Mouse (Mus musculus): ENCODE data around the gene Pebp1.

DNA sequence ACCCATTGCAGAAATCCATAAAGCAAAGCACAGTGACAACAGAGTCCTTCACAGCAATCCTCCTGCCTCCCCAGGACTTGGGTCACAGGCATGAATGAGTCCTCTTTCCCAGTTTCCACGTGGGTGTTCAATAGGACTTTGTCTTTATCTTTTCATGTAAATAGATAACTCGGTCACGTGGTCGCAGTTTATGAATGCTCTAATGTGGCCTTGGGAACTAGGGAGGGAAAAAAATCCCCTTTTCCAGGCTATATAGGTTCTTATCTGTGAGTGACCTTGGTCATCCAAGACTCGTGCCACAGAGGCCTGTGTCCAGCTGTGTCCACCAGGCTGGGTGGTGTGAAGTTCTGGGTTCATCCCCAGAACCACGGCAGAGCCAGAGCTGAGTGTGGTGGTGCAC, 39.0 kb upstream of the Pebp1 start:
- TF ChIP-seq MAFK (IDR thresholded peaks at IDR 0.05; ENCODE audit: borderline replicate concordance, low read depth, low read length) (no peak), CTCF (IDR thresholded peaks at IDR 0.05 in 2 of 3, conservative IDR thresholded peaks at IDR 0.05 in 1 of 3; ENCODE audit: control insufficient read depth in 1 of 3, insufficient read depth in 1 of 3, low read depth in 2 of 3, low read length in 3 of 3, poor library complexity in 1 of 3, severe bottlenecking in 1 of 3) (no peak), USF2 (IDR thresholded peaks at IDR 0.05; ENCODE audit: borderline replicate concordance in 1 of 2, insufficient read depth in 1 of 2, low read depth in 1 of 2, low read length in 2 of 2) (peak in 1 of 2 experiments; percentile 66; a peak in 2 of 4 replicates), JUND (IDR thresholded peaks at IDR 0.05; ENCODE audit: low read depth, low read length) (no peak), POLR2A (IDR thresholded peaks at IDR 0.05; ENCODE audit: control insufficient read depth in 1 of 2, insufficient read depth in 1 of 2, low read depth in 1 of 2, low read length in 2 of 2, poor library complexity in 1 of 2) (no peak), TCF12 (IDR thresholded peaks at IDR 0.05; ENCODE audit: low read depth, low read length) (no peak), NRF1 (IDR thresholded peaks at IDR 0.05; ENCODE audit: insufficient read depth, low read depth, low read length, poor library complexity, severe bottlenecking) (no peak), CHD2 (IDR thresholded peaks at IDR 0.05; ENCODE audit: low read length) (no peak), POLR2AphosphoS2 (IDR thresholded peaks at IDR 0.05; ENCODE audit: low read length) (no peak), MAX (IDR thresholded peaks at IDR 0.05; ENCODE audit: low read length) (peak; percentile 74), BHLHE40 (IDR thresholded peaks at IDR 0.05; ENCODE audit: borderline replicate concordance, low read depth, low read length) (no peak), SIN3A (IDR thresholded peaks at IDR 0.05; ENCODE audit: low read length) (no peak), EP300 (IDR thresholded peaks at IDR 0.05; ENCODE audit: low read depth in 1 of 2, low read length in 2 of 2) (no peak), MAZ (IDR thresholded peaks at IDR 0.05; ENCODE audit: low read depth, low read length) (no peak)
